Mouse (Mus musculus) common myeloid progenitor, adult 5-6 weeks (primary cell): Measurements from ENCODE around the gene Ciz1. TPM values are rescaled to one million over a fixed set of nuclear protein-coding genes. Genes with fewer than 3 reads are reported as not detected.
"Not testable (repeated sequence)": the region's sequence is repeated elsewhere in the genome, so short reads cannot be mapped to it uniquely, and the experiment has no call there.

Source experiments
- ATAC-seq: replicated peaks from 2 replicates; pipeline ENCODE4 v1.8.0; 2016; ENCODE audit warnings: low read depth, mild to moderate bottlenecking, moderate TSS enrichment, inconsistent platforms; ENCODE audit not compliant: poor library complexity, severe bottlenecking
- total RNA-seq: library from RNA; stranded (forward); fragments of 200-1000, 187-1606 nt; gene quantifications from 2 replicates; pipeline ENCODE4 v1.2.3, GENCODE M21; 2017

The Ciz1 gene
- total RNA-seq, 1 experiment from 2014 or later: 76.5 TPM

DNA sequence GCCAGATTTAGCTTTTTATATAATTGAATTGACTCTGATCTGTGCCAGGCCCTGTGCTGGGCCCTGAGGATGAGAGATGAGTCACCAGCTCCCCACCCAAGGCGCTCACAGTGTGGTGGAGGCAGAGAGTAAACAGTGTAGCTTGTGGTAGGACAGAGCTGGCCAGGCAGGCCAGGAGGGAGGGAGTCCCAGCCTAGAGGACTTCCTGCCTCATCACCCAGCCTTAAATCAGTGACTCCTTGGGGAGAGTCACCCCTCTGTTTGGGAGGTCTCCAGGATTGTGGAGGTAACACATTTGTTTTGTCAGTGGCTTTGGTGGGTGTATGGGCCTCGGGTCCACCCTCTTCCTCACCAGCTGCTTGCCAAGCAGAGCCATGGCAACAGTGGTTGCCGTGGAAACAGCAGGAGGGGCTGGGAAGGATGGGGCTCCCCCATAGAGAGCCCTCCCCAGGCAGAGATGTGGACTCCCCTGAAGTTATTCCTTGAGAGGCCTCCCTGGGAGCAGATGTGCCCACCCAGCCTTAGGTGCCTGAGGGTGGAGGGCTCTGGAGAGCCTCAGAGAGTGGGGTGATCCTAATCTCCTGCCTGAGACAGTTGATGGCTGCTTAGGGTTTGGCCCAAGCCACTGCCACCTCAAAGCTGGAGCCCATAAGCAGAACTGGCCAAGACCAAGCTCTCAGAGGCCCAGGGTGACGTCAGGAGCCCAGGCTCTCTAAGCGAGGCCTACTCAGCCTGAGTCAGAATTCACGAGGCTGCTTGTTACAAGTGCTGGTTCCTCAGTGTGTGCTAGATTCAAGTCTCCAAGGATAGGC is 9.4 kb upstream of the Ciz1 start:
- ATAC-seq: no peak

GRCm38 (mm10) chr2:32343351-32343671 is 8.8 kb upstream of the Ciz1 start:
- no peak for ATAC-seq

DNA sequence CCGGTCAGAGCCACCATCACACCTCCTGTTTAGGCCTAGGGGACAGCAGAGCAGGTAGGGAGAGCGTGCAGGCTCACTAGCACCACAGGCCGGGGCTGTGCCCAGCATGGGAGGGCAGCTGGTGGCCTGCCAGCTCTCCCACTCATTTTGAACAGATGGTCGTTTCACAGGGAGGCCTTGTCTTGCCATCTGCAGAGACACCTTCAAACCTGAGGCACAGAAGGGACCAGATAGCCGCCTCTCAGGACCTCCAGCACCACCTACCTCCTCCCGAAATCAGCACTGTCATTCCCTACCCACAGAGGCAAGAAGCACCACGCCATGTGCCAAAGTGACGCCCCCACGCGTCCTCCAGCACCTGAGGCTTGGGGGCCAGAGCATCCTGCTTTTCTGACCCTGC is 8.1 kb upstream of the Ciz1 start:
- ATAC-seq: no peak

DNA sequence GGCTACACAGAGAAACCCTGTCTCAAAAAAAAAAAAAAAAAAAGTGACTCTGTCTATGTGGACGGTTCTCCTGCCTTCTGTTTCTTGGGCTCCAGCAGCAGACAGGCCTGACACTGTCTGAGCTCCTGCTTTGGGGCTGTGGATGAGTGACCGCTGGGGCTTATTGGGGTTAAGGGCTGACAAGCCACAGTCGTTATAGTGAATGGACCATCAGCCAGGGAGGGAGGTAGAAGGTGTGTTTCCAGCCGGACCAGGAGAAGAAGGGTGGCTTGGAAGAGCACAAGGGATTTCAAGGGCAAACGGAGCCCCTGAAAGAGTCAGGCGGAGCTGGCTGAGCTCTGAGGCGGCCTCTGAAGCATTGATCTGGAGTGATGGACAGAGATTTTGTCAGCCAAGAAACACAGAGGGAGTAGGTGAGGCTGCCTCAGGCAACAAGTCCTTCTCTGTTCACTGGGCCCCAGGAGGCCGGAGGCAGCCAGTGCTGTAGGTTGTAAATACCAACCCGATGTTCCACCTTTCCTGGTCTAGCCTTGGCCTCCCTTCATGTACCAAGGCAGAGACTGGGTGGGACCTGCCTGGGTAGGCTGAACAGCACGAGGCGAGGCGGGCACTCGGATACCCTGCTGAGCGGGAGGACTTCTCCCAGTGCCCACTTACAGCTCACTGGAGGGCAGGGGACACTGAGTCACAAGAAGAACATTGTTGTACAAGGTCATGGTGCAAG is 7.4 kb upstream of the Ciz1 start:
- no peak for ATAC-seq

- ATAC-seq: no peak
These were observed 5.1 kb upstream of the Ciz1 start for GRCm38 (mm10) chr2:32347019-32347418.

GRCm38 (mm10) chr2:32348311-32348710 is 3.8 kb upstream of the Ciz1 start:
- ATAC-seq: no peak

- no peak for ATAC-seq
These were observed 2.4 kb upstream of the Ciz1 start for GRCm38 (mm10) chr2:32349625-32350255.

DNA sequence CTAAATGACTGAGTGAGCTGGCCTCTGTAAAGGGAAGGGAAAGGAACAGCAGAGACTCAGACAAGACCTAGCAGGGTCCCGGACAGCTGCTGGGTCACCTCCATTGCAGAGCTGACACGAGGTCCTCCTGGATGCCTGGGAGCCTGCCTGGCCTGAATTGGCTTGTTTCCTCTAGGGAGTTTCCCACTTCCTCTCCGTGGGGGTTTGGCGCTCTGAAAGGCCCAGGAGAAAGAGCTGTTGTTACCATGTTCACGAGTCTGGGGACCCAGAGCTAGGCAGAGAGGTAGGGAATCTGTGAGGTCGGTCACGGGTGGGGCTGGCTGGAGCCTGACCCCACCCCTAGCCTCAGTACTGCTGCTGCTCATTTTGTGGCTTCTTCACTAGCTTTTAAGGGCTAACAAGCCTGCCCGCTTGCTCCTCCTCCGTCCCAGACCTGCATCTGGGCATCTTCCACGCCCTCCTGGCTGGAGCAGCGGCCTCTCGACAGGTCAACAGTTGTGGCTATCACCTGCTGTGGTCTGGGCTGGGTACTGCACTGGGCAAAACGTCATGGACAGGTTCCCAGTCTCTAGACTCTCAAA is 1.6 kb upstream of the Ciz1 start:
- ATAC-seq: no peak

DNA sequence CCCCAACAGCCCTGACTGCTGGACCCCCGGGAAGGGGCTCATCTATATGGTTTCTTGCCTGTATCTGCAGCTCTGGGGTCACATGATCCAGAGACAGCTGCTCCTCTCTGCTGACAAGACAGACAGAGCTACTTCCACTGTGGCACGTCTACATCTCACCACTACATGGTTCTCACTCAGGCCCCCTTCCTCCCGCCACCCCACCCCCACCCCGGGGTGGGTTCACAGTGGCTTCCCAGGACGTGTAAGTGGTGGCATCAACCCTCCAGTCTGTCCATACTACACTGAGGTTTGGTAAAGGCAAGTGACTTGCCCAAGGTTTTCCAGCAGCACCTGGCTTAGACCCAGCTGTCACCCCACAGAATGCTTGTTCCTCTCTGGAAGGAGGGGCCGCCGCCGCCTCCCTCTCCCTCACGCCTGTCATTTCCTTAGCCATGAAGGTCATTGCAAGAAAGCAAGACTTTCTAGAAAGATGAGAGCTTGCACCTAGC is 611 bp upstream of the Ciz1 start:
- ATAC-seq: no peak

- ATAC-seq: peak; percentile 84
These were observed 948 bp downstream of the Ciz1 start, which contains the start of gene Dnm1 for GRCm38 (mm10) chr2:32353007-32353542. Gene Dnm1, minus strand, starts transcription at chr2:32353338.

DNA sequence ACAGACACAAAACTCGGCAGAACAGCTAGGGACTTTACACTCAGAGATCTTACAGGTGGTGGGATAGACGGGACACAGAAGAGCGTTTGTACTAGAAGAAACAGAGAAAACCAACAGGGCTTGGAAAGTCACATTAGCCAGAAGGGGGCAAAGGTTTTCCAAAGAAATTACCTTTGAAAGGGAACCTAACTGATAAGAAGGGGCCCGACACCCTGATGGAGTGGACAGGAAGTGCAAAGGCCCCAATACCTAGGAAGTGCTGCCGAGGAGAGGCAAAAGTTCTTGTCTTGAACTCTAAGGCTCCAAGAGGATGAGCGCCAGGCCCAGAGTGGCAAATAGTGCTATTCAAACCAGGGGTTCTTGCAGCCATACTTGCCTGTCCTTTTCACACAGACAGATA is 1.7 kb downstream of the Ciz1 start:
- ATAC-seq: no peak

DNA sequence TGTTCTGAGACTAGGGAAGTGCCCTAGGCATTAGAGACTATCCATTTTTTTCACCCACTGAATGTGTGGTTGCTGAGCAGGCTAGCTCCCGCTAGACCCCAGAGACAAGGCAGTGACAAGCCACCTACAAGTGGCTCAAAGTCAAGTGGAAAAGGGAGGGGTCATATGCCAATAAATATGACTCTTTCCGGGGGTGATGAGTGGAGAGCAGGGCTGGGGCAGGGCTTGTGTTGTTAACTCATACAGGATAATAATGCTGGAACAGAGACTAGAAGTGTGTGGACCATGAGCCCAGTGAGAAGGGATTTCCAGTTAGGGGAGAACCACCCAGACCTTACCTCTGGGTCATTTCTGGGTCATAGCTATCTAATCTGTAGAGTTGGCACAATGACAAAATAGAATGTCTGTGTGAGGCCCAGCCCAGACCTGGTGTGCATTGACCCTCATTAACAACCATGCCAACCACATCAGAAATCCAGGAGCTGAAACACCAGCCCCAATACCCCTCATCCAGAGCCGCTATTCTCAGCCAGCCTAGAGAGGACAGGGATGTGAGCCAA is 2.3 kb downstream of the Ciz1 start:
- ATAC-seq: no peak

- ATAC-seq: no peak
These were observed 4.1 kb downstream of the Ciz1 start for GRCm38 (mm10) chr2:32356216-32356615.

DNA sequence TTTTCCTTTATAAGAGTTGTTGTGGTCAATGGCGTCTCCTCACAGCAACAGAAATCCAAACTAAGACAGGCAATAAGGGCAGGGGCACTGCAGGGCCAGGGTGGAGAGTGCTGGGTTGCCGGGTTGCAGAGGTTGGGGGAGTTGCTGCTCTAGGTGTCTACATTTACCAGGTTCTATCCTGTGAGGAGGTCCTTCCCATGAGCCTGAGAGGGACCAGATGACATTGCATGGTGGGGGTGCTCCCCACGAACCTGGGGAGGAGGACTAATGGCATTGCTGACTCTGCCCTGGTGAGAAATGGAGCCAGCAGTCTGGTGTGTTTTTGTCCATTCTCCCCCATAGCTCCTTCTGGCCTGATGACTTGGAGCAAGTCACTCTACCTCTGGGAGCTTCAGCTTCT is 5.6 kb downstream of the Ciz1 start:
- no peak for ATAC-seq

DNA sequence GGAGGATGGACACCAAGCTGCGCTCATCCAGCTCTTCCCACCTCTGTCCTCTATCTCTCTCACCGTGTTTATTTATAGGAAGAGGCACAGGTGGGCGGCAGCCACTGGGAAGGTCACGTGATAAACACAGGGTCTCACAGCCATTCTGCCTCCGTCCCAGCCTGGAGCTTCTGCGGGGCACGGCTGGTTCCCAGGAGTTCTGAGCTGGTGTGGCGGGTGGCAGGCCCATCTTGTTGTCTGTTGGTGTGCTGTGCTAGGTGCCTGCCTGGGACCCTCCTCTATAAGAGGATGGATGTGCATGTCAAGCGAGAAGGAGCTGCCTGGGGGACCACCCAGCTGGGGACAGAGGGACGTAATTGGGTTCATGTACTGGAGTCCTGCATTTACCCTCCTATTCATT is 6.3 kb downstream of the Ciz1 start:
- no peak for ATAC-seq

- no peak for ATAC-seq
These were observed 8.6 kb downstream of the Ciz1 start for GRCm38 (mm10) chr2:32360741-32361140.

- ATAC-seq: peak; percentile 46
These were observed 9.3 kb downstream of the Ciz1 start for GRCm38 (mm10) chr2:32361437-32361836.

- not testable (repeated sequence) for ATAC-seq
These were observed 10.1 kb downstream of the Ciz1 start for GRCm38 (mm10) chr2:32362274-32362673.

DNA sequence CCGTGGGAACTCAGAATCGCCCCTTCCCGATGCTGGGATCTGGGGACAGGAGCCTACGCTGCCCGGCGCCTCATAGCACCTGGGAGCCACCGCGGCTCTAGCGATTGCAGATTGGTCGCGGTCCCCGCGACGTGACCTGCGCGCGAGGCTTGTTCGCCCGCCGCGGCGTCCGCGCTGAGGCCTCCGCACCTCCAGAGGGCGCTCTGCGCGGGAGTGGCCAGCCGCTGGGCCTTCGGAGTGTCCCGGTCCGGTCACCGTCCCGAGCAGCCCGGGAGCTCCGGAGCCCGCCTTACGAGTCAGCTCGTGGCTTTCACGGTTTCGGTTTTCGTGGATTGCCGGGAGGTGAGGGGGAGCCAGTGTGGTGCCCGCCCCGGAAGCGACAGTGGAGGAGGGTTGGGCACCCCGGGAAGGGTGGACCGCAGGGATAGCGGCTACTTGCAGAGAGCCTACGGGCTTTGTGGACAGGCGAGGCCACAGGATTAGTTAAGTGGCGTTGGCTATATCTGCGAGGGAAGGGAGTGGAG is 10.8 kb downstream of the Ciz1 start:
- ATAC-seq: peak; percentile 69
